Mouse (Mus musculus) thymus, adult 2 months (tissue): ENCODE data around the gene Arih2. TPM values are rescaled to one million over a fixed set of nuclear protein-coding genes. Genes with fewer than 3 reads are reported as not detected.
"Not testable (repeated sequence)": the region's sequence is repeated elsewhere in the genome, so short reads cannot be mapped to it uniquely, and the experiment has no call there.

Experiments used
- DNase-seq: peaks from one replicate; pipeline ENCODE4 v3.0.0; 2021
- H3K27ac ChIP-seq: fragments of 200-500 bp; 2 replicates; pipeline ENCODE4 v1.5.1; 2012; ENCODE audit warnings: low read length, control low read depth; ENCODE audit not compliant: control insufficient read depth, insufficient read depth
- H3K27me3 ChIP-seq: fragments of 200-500 bp; 2 replicates; pipeline ENCODE4 v1.6.1; 2012; ENCODE audit warnings: mild to moderate bottlenecking, low read length, moderate library complexity, mixed read lengths; ENCODE audit not compliant: control insufficient read depth, insufficient read depth
- H3K36me3 ChIP-seq: fragments of 200-500 bp; 2 replicates; pipeline ENCODE4 v1.6.1; 2012; ENCODE audit warnings: mild to moderate bottlenecking, low read length, moderate library complexity; ENCODE audit not compliant: control insufficient read depth, insufficient read depth
- H3K4me1 ChIP-seq: fragments of 200-500 bp; replicated peaks from 2 replicates; pipeline ENCODE4 v1.6.1; 2012; ENCODE audit warnings: low read length; ENCODE audit not compliant: control insufficient read depth, insufficient read depth
- H3K4me3 ChIP-seq: fragments of 200-500 bp; 2 replicates; pipeline ENCODE4 v1.5.1; 2012; ENCODE audit warnings: mild to moderate bottlenecking, low read length, control low read depth, moderate library complexity; ENCODE audit not compliant: control insufficient read depth, insufficient read depth
- CTCF ChIP-seq: fragments of 200-500 bp; IDR thresholded peaks from 2 replicates; pipeline ENCODE4 v1.5.1; 2012; ENCODE audit warnings: mild to moderate bottlenecking, control low read depth, low read length, moderate library complexity, borderline replicate concordance; ENCODE audit not compliant: control insufficient read depth, poor library complexity, insufficient read depth; ENCODE audit errors: extremely low read depth
- POLR2A ChIP-seq: fragments of 200-500 bp; IDR thresholded peaks from 2 replicates; pipeline ENCODE4 v1.6.1; 2012; ENCODE audit warnings: mild to moderate bottlenecking, low read length, control low read depth, moderate library complexity; ENCODE audit not compliant: control insufficient read depth, poor library complexity, insufficient read depth; ENCODE audit errors: extremely low read depth
- WGBS: fragments of 180-500 bp; shearing (Covaris S2); methylation state at CpG from one replicate; pipeline ENCODE4 v1.1.7; 2018; 5-methylcytosine and 5-hydroxymethylcytosine counted together
- polyA plus RNA-seq: library from polyadenylated mRNA; depleted of rRNA; stranded (reverse); fragments of >200 nt; gene quantifications from 2 replicates; pipeline ENCODE4 v1.2.3, GENCODE M21; 2012

Gene Arih2
- polyA plus RNA-seq, 1 experiment = 63.0 TPM

GRCm38 (mm10) chr9:108680026-108680425 is 30.8 kb upstream of the Arih2 start:
- no peaks in the 10 kb centered on the region for H3K27me3 ChIP-seq
- DNase-seq = no peak
- H3K4me1 ChIP-seq = no peaks in the 10 kb centered on the region
- no peak overlapping the region for H3K4me3 ChIP-seq
- WGBS = 98% methylated on average over 15 of the region's 15 CpGs
- H3K27ac ChIP-seq = no peak overlapping the region
- peaks cover 9% of the 10 kb centered on the region; the same call in 1 of the 2 replicates for H3K36me3 ChIP-seq
- no peak for TF ChIP-seq POLR2A
- no peak for TF ChIP-seq CTCF

GRCm38 (mm10) chr9:108673151-108673550 is 24.0 kb upstream of the Arih2 start:
- H3K36me3 ChIP-seq = no peaks in the 10 kb centered on the region
- TF ChIP-seq POLR2A (no peak), CTCF (no peak)
- 86% methylated on average over 2 of the region's 2 CpGs for WGBS

GRCm38 (mm10) chr9:108669875-108670274 is 20.7 kb upstream of the Arih2 start:
- WGBS = 97% methylated on average over 8 of the region's 8 CpGs
- no peak for DNase-seq

More at GRCm38 (mm10) chr9:108673151-108673550, 24.0 kb upstream of the Arih2 start:
- Histone ChIP-seq H3K27me3 (no peaks in the 10 kb centered on the region), H3K27ac (no peak overlapping the region), H3K4me1 (no peaks in the 10 kb centered on the region), H3K4me3 (no peak overlapping the region)
- no peak for DNase-seq

GRCm38 (mm10) chr9:108662660-108663059 is 13.5 kb upstream of the Arih2 start:
- TF ChIP-seq CTCF (no peak), POLR2A (no peak)

More at GRCm38 (mm10) chr9:108669875-108670274, 20.7 kb upstream of the Arih2 start:
- Histone ChIP-seq H3K27me3 (no peaks in the 10 kb centered on the region), H3K36me3 (no peaks in the 10 kb centered on the region), H3K4me3 (no peak overlapping the region), H3K4me1 (no peaks in the 10 kb centered on the region), H3K27ac (no peak overlapping the region)
- no peak for TF ChIP-seq CTCF
- no peak for TF ChIP-seq POLR2A

GRCm38 (mm10) chr9:108661677-108662612 is 12.8 kb upstream of the Arih2 start, which contains the start of gene Slc25a20:
TSS of gene Slc25a20 (plus strand) at chr9:108662088.
- no peaks in the 10 kb centered on the region for H3K27me3 ChIP-seq
- WGBS = 2% methylated on average over 37 of the region's 37 CpGs
- DNase-seq = peak; percentile 81
- peak within 1 kb of the TSS; percentile 100 for H3K4me3 ChIP-seq
- peaks cover 6% of the 10 kb centered on the region for H3K4me1 ChIP-seq
- H3K27ac ChIP-seq = no peak within 1 kb of the TSS
- TF ChIP-seq POLR2A = peak; percentile 30; the same call in 1 of the 2 replicates
- TF ChIP-seq CTCF = no peak
- no peaks in the 10 kb centered on the region for H3K36me3 ChIP-seq

More at GRCm38 (mm10) chr9:108662660-108663059, 13.5 kb upstream of the Arih2 start:
- Histone ChIP-seq H3K4me1 (peaks cover 6% of the 10 kb centered on the region), H3K36me3 (no peaks in the 10 kb centered on the region), H3K27me3 (no peaks in the 10 kb centered on the region), H3K27ac (no peak overlapping the region), H3K4me3 (peak overlapping the region; percentile 100)
- DNase-seq = no peak
- 47% methylated on average over 6 of the region's 6 CpGs for WGBS

- DNase-seq, H3K4me3 ChIP-seq, H3K36me3 ChIP-seq, H3K4me1 ChIP-seq, H3K27me3 ChIP-seq, H3K27ac ChIP-seq: not testable (repeated sequence)
- 80% methylated on average over 6 of the region's 7 CpGs for WGBS
Observed at GRCm38 (mm10) chr9:108655865-108656264, 6.7 kb upstream of the Arih2 start.

- H3K36me3 ChIP-seq = no peaks in the 10 kb centered on the region
- H3K4me1 ChIP-seq = no peaks in the 10 kb centered on the region
- H3K27ac ChIP-seq = no peak overlapping the region
- TF ChIP-seq POLR2A = no peak
- no peak for TF ChIP-seq CTCF
- no peak for DNase-seq
- H3K4me3 ChIP-seq = no peak overlapping the region
- WGBS = 81% methylated on average over 10 of the region's 10 CpGs
- H3K27me3 ChIP-seq = no peaks in the 10 kb centered on the region
Observed at GRCm38 (mm10) chr9:108654566-108655464, 5.6 kb upstream of the Arih2 start.
